In the genomic region with DNA sequence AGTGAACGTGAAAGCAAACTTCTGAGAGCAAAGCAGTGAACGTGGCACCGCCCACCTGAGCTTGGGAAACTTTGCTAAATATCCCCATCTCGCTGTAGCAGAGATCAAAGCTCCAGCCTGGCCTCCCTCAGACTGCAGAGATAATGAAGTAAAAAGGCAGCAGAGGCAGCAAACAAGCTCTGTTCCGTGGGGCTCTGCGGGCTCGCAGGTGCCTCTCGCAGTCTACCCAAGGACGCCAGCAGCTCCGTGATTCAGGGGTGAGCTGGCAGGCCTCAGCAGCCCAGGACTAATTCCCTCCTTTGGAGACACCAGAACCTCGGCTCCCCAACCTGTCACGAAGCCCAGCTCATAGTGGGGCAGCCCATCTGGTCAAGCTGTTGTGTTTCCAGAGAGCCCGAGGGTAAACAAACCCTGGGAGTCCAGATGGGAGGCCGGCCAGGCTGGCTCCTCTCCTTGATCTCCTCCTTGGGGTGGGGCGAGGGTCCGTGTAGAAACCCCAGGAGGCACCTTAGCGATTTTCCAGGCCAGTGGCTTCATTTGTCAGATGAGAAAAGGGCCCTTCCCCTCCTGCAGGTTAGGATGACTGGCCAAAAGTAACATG, we compare ENCODE assay signal across 9 mouse cellular contexts.
A peak's percentile ranks its signal among the peaks of the same experiment; 100 is the strongest.
DNase-seq lines count a peak whose midpoint lies in the region; ATAC-seq and TF ChIP-seq lines count a peak whose summit lies in the region.
"Had no signal": no experiment of that assay in that cellular context is flagged by ENCODE, and none has a peak within 500 bp of the region (broad histone marks: within the 10 kb centered on the region; RNA-seq: fewer than 3 reads in every experiment).

No protein-coding gene starts in this region.

- ATAC-seq in intestine, postnatal 0 days = no peak

- WGBS in intestine, postnatal 0 days = 10% methylated on average over 17 of the region's 17 CpGs
- WGBS in small intestine, adult 2 months = 19% methylated on average over 17 of the region's 17 CpGs

- H3K27me3 ChIP-seq in intestine, postnatal 0 days (replicated peaks; ENCODE audit: control insufficient read depth, insufficient read depth, low read length) = no peaks in the 10 kb centered on the region
- no peaks in the 10 kb centered on the region for H3K27me3 ChIP-seq in small intestine, adult 2 months (ENCODE audit: control insufficient read depth, insufficient read depth, low read length)

- TF ChIP-seq POLR2A in small intestine, adult 2 months (IDR thresholded peaks at IDR 0.05; ENCODE audit: low read depth, low read length) = no peak

- peak; percentile 33 for DNase-seq in urinary bladder, postnatal 14 days (ENCODE audit: low spot score)
- DNase-seq in urinary bladder, postnatal 4 days (ENCODE audit: low spot score in 2 of 2) = no peak
- DNase-seq in embryo, embryonic 11 days = peak; percentile 51
- no peak for DNase-seq in urinary bladder, postnatal 10 days (ENCODE audit: low spot score)
- no peak for DNase-seq in kidney, adult 18-20 months
- no peak for DNase-seq in layer of hippocampus, adult 18-20 months (ENCODE audit: low spot score in 2 of 2)

- H3K36me3 ChIP-seq in intestine, postnatal 0 days (ENCODE audit: control insufficient read depth, insufficient read depth) = no peaks in the 10 kb centered on the region
- no peaks in the 10 kb centered on the region for H3K36me3 ChIP-seq in small intestine, adult 2 months (ENCODE audit: control insufficient read depth, insufficient read depth, low read length)

- H3K9ac ChIP-seq in intestine, postnatal 0 days (ENCODE audit: low read depth, low read length) = 0 out of 2 replicates have a peak overlapping the region, but pooled peaks have one; percentile 17

- no peaks in the 10 kb centered on the region; the same call in 1 of the 2 replicates for H3K4me1 ChIP-seq in intestine, postnatal 0 days (replicated peaks; ENCODE audit: control insufficient read depth, insufficient read depth, low read length)
- peaks cover 13% of the 10 kb centered on the region for H3K4me1 ChIP-seq in small intestine, adult 2 months (ENCODE audit: control insufficient read depth, insufficient read depth, insufficient read length, low read length)

- no peak overlapping the region for H3K4me3 ChIP-seq in intestine, postnatal 0 days (ENCODE audit: low read depth, low read length)
- H3K4me3 ChIP-seq in small intestine, adult 2 months (ENCODE audit: low read depth, low read length) = peak overlapping the region; percentile 2; the same call in 1 of the 2 replicates
- H3K4me3 ChIP-seq: myocyte had no signal

- peak overlapping the region; percentile 33 for H3K4me2 ChIP-seq in intestine, postnatal 0 days (replicated peaks; ENCODE audit: low read depth)

- H3K27ac ChIP-seq in intestine, postnatal 0 days (ENCODE audit: low read depth, low read length) = no peak overlapping the region
- peak overlapping the region; percentile 9; the same call in 1 of the 2 replicates for H3K27ac ChIP-seq in small intestine, adult 2 months (ENCODE audit: insufficient read depth, low read depth, low read length)

- H3K9me3 ChIP-seq in intestine, postnatal 0 days (ENCODE audit: control insufficient read depth) = no peaks in the 10 kb centered on the region

- no peak for TF ChIP-seq CTCF in intestine, postnatal 0 days (IDR thresholded peaks at IDR 0.05; ENCODE audit: low read depth)
- TF ChIP-seq CTCF in small intestine, adult 2 months (IDR thresholded peaks at IDR 0.05; ENCODE audit: extremely low read depth, insufficient read length, insufficient replicate concordance, low read depth, low read length) = no peak

Comparison
In these comparisons a context has a peak if more than half of its experiments do, and no peak if none do; other contexts are left out.
1. DNase-seq: peak in urinary bladder, postnatal 14 days (single experiment) and embryo, embryonic 11 days (single experiment); none in urinary bladder, postnatal 4 days (0 of 2), urinary bladder, postnatal 10 days (single experiment), kidney, adult 18-20 months (single experiment) and layer of hippocampus, adult 18-20 months (0 of 2).